Mouse (Mus musculus) brain, embryonic 14.5 days (tissue): ENCODE data around the gene Schip1.
A peak's percentile ranks its signal among the peaks of the same experiment; 100 is the strongest.

Source experiments
- CTCF ChIP-seq: fragments of 200-500 bp; IDR thresholded peaks from 2 replicates; pipeline ENCODE4 v1.5.1; 2012; ENCODE audit warnings: inconsistent platforms, mild to moderate bottlenecking, moderate library complexity, borderline replicate concordance; ENCODE audit not compliant: insufficient read depth, insufficient read length; ENCODE audit errors: extremely low read depth
- POLR2A ChIP-seq: fragments of 200-500 bp; IDR thresholded peaks from 2 replicates; pipeline ENCODE4 v1.6.1; 2012; ENCODE audit warnings: mild to moderate bottlenecking, inconsistent platforms, borderline replicate concordance; ENCODE audit not compliant: poor library complexity, insufficient read depth, insufficient read length, severe bottlenecking; ENCODE audit errors: extremely low read depth

DNA sequence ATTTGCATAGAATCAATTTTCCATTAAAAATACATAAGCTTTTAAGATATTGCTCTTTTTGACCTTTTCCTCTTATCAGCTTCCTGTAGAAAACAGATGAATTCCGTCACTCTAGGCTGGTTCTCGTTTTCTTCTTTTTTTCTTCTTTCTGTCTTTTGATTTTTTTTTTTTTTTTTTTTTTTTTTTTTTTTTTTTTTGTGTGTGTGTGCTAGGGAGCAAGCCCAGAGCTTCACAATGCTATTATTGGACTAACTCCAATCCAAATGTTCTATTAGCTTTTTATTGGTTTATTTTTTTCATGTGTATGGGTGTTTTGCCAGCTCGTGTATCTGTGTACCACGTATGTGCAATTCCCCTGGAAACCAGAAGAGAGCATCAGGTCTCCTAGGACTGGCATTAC is 420.0 kb downstream of the Schip1 start:
- TF ChIP-seq CTCF (peak; percentile 5; the same call in 1 of the 2 replicates), POLR2A (no peak)
